In the genomic region with DNA sequence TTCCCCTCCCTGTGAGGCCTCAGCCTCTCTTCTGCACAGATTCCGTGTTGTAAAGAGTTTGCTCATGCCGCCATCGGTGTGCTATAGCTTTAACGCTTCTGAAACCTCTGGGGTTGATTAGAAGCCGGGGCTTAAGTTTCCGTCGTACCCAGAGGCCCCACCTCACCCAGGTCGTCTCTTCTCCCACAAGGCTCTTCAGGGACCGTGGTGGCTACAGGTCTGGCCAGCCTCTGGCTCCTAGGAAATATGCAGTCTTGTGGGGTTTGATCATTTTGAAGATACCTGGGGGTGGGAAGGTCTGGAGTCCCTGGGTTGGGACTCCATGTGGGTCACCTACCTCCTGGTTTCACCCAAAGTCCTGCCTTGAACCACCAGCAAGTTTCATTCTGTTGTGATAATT, we compare ENCODE assay signal across 20 mouse cellular contexts. TPM values are rescaled to one million over a fixed set of nuclear protein-coding genes. Genes with fewer than 3 reads are reported as not detected.
"Had no signal": no experiment of that assay in that cellular context is flagged by ENCODE, and none has a peak within 500 bp of the region (broad histone marks: within the 10 kb centered on the region; RNA-seq: fewer than 3 reads in every experiment).

No protein-coding gene starts in this region.

- H3K27ac ChIP-seq: limb, embryonic 12.5 days; limb, embryonic 15.5 days; macrophage; midbrain, embryonic 12.5 days; midbrain, embryonic 15.5 days; neural tube, embryonic 12.5 days; neural tube, embryonic 15.5 days; stomach, postnatal 0 days had no signal

- H3K4me1 ChIP-seq: limb, embryonic 15.5 days; midbrain, embryonic 12.5 days; midbrain, embryonic 15.5 days; neural tube, embryonic 12.5 days; neural tube, embryonic 15.5 days had no signal

- H3K4me2 ChIP-seq: limb, embryonic 12.5 days; limb, embryonic 15.5 days; lung, embryonic 14.5 days; midbrain, embryonic 12.5 days; midbrain, embryonic 15.5 days; neural tube, embryonic 12.5 days; neural tube, embryonic 15.5 days had no signal

- H3K36me3 ChIP-seq: midbrain, embryonic 15.5 days; neural tube, embryonic 15.5 days had no signal

- H3K9me3 ChIP-seq: limb, embryonic 12.5 days; limb, embryonic 15.5 days; midbrain, embryonic 12.5 days; midbrain, embryonic 15.5 days; neural tube, embryonic 12.5 days; neural tube, embryonic 15.5 days had no signal

- ATAC-seq: midbrain, embryonic 15.5 days had no signal

- DNase-seq: kidney, adult 18-20 months; kidney, adult 9 months; kidney, postnatal 14 days; kidney, postnatal 4 days; left cerebral cortex, postnatal 4 days; lung, embryonic 14.5 days; right cerebral cortex, adult 18-20 months; right cerebral cortex, postnatal 14 days; right cerebral cortex, postnatal 4 days; thymus, adult 2 months; thymus, postnatal 14 days; thymus, postnatal 4 days had no signal

- H3K4me3 ChIP-seq: limb, embryonic 12.5 days; limb, embryonic 15.5 days; midbrain, embryonic 12.5 days; midbrain, embryonic 15.5 days; neural tube, embryonic 12.5 days; neural tube, embryonic 15.5 days had no signal

- H3K9ac ChIP-seq: limb, embryonic 12.5 days; limb, embryonic 15.5 days; lung, embryonic 14.5 days; midbrain, embryonic 12.5 days; midbrain, embryonic 15.5 days; neural tube, embryonic 12.5 days; neural tube, embryonic 15.5 days had no signal

- H3K27me3 ChIP-seq: limb, embryonic 12.5 days; limb, embryonic 15.5 days; midbrain, embryonic 12.5 days; midbrain, embryonic 15.5 days; neural tube, embryonic 12.5 days; neural tube, embryonic 15.5 days had no signal

RNA-seq across cellular contexts. Expression of a gene that starts 51.9 kb away (rescaled TPM):
- polyA plus RNA-seq: macrophage had no signal
